Mouse (Mus musculus) gastrocnemius, postnatal 14 days (tissue): Measurements from ENCODE around the gene Zfp61. TPM values are rescaled to one million over a fixed set of nuclear protein-coding genes. Genes with fewer than 3 reads are reported as not detected.

Experiments used
- DNase-seq: peaks from one replicate; pipeline ENCODE4 v3.0.0; 2021; ENCODE audit warnings: mixed read lengths
- intact Hi-C: fragments of 180-260 bp; cut with DNase I; formaldehyde crosslinking; loops from one replicate; pipeline ENCODE4 v1.15.1; 2025; ENCODE audit warnings: low total_unique reads
- microRNA-seq, 2 experiments: library from miRNA; unstranded; fragments of <30 nt; microRNA quantifications; one replicate each; pipeline ENCODE4 v1.2.0; 2021
- total RNA-seq, 2 experiments: library from RNA; stranded (reverse); gene quantifications; 2 replicates each; pipeline ENCODE4 v1.2.3; 2021

The Zfp61 gene
- total RNA-seq, 2 experiments from 2014 or later: 2.6 to 3.8 TPM

DNA sequence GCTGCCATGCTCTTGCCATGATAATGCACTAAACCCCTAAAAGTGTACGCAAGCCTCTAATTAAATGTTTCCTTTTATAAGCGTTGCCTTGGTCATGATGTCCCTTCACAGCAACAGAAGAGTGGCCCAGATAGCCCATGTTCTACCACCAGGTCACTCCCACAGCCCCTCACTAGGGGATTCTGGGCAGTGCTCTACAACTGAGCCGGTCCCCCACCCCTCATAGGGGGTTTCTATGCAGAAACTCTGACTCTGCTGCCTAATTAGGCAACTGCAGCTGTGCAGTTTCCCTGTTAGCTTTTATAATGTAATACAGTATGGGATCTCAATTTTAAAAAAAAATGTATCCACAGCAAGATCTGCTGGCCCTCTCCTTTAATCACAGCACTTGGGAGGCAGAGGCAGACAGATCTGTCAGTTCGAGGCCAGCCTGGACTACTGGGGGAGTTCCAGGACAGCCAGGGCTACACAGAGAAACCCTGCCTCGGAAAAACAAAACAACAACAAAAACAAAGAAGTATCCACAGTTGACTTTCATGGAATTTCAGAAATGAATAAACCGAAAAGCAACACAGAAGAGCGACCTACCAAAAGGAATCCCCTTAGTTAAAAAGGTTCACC is 31.3 kb downstream of the Zfp61 start:
- DNase-seq: no peak

DNA sequence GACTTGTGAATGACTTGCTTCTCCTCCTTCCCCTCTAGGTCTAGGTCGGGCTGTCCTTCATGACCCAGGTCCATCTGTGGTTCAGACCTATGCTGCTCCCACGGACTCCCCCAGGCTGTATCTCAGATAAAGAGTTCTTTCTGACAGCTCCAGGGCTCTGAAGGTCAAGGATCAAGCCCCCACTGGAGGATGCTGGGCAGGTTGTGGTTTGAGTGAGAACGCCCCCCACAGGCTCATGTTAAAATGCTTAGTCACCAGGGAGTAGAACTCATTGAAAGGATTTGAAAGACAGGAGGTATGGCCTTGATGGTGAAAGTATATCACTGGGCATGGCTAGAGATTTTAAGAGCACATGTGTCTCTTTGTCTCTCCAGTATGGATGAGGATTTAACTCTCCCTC is 31.8 kb downstream of the Zfp61 start:
- DNase-seq: no peak
- intact Hi-C loops: no loop called here

More for the DNA sequence above, 31.3 kb downstream of the Zfp61 start:
- intact Hi-C loops: no loop called here

- intact Hi-C loops: no loop called here
- DNase-seq: no peak
Measured at GRCm38 (mm10) chr7:24268176-24269155, 32.6 kb downstream of the Zfp61 start.

DNA sequence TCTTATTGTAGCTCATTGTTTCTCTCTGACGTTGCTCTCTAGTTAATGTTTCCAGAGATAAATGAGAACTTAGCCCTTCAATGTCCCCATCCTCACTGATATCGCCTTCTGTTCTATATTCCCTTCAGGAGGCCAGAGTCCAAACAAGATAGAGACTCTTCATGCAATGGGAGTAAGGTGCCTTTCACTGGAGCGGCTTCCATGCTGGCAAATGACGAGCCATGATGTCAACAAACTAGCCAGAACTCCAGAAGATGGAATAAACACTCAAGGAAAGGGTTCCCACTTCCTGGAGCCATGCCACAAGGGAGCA is 41.1 kb downstream of the Zfp61 start:
- no peak for DNase-seq
- intact Hi-C loops: loop anchor here (10.0 kb wide), 1 partner anchor 125 kb away; the partner anchor contains the start of gene Zfp235

GRCm38 (mm10) chr7:24259306-24259999 is 41.6 kb downstream of the Zfp61 start:
- intact Hi-C loops: loop anchor here (10.0 kb wide), 1 partner anchor 125 kb away; the partner anchor contains the start of gene Zfp235
- DNase-seq: no peak

DNA sequence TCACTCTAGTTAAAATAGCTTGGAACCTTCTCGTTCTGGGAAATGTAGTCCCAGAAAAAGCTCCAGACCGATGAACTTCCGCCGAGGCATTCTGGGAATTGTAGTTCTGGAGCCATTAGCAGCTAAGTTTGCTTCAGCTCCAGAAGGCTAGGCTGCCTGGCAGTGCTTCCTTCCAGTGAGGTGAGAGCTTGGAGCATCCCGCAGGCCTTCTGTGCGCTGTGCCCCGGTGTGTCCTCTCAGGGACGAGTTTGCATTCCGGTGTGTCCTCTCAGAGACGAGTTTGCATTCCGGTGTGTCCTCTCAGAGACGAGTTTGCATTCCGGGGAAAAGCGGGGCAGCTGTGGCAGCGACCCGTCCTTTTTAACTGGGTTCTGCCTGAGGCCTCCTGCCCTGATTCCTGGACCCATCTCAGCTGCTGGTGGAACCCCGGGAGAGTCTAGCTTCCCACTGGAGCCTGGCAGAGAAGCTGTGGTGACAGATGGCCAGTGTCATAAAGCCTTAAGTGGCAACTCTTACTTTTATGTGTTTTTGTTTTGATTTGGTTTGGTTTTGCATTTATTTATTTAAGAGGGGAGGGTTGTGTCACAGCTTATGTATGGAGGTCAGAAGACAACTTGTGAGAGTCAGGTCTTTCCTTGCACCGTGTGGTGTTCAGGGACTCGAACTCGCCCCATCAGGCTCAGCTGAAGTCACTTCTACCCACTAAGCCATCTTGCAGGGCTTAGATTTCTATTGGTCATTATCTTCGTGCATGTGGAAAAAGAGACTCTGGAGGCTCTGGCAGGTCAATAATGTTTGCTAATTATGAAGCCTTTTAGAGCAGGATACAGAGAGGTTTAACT is 46.2 kb downstream of the Zfp61 start, which contains the start of gene Zfp108:
Zfp108 (plus strand) TSS at position 162 of the 842 bp plus-strand sequence.
- intact Hi-C loops: loop anchor here (10.0 kb wide), 1 partner anchor 120 kb away; the partner anchor contains the start of gene Zfp235
- peak; percentile 75 for DNase-seq

GRCm38 (mm10) chr7:24253779-24254615 is 47.0 kb downstream of the Zfp61 start:
- no peak for DNase-seq
- intact Hi-C loops: loop anchor here (10.0 kb wide), 1 partner anchor 119 kb away; the partner anchor contains the start of gene Zfp235

Small RNA genes lying within 50 kb of the gene (microRNA-seq; reads per million reads assigned to microRNA genes)
- 0 reads per million in 2 experiments for gene Gm27592

Other genes with a start within 250 kb of the Zfp61 start
- gene Vmn1r183, start 248.0 kb downstream of the Zfp61 start, total RNA-seq: not detected
- 1 to 10 TPM; 5.8 to 6.0 TPM for gene Zfp180, start 219.3 kb downstream of the Zfp61 start, total RNA-seq
- gene Zfp112, start 188.9 kb downstream of the Zfp61 start, total RNA-seq: 1 to 10 TPM; 2.7 to 3.5 TPM
- 1 to 10 TPM; 3.8 to 4.0 TPM for gene Zfp235, start 167.1 kb downstream of the Zfp61 start, total RNA-seq
- gene Zfp114, start 126.2 kb downstream of the Zfp61 start, total RNA-seq: under 1 TPM in 1 of 2 experiments, not detected in 1; 0.51 TPM
- 1 to 10 TPM; 3.6 to 4.7 TPM for gene Zfp111, start 89.8 kb downstream of the Zfp61 start, total RNA-seq
- gene Zfp109, start 63.7 kb downstream of the Zfp61 start, total RNA-seq: 1 to 10 TPM; 1.5 to 1.7 TPM
- gene Zfp108, start 46.4 kb downstream of the Zfp61 start, total RNA-seq: 1 to 10 TPM; 1.4 TPM
- gene Zfp93, start 30.8 kb downstream of the Zfp61 start, total RNA-seq: 1 to 10 TPM; 3.0 to 3.7 TPM
- 1 to 10 TPM; 1.7 to 2.4 TPM for gene Zfp94, start 15.4 kb upstream of the Zfp61 start, total RNA-seq
- not detected for gene Tescl, start 32.7 kb upstream of the Zfp61 start, total RNA-seq
- not detected for gene Lypd5, start 48.0 kb upstream of the Zfp61 start, total RNA-seq
- gene Kcnn4, start 69.0 kb upstream of the Zfp61 start, total RNA-seq: under 1 TPM; 0.29 to 0.33 TPM
- gene Smg9, start 98.4 kb upstream of the Zfp61 start, total RNA-seq: 1 to 10 TPM; 9.2 to 9.5 TPM
- under 1 TPM in 1 of 2 experiments, not detected in 1; 0.12 TPM for gene Irgc1, start 151.1 kb upstream of the Zfp61 start, total RNA-seq
- 1 to 10 TPM in 1 of 2 experiments, under 1 TPM in 1; 0.84 to 1.2 TPM for gene Plaur, start 161.3 kb upstream of the Zfp61 start, total RNA-seq
- 10 to 100 TPM in 1 of 2 experiments, 1 to 10 TPM in 1; 5.3 to 17.7 TPM for gene Cadm4, start 180.8 kb upstream of the Zfp61 start, total RNA-seq
- gene Zfp428, start 205.8 kb upstream of the Zfp61 start, total RNA-seq: 1 to 10 TPM; 6.4 to 8.3 TPM
- not detected for gene AC161166.1, start 211.2 kb upstream of the Zfp61 start, total RNA-seq
- 10 to 100 TPM; 10.5 to 12.8 TPM for gene Irgq, start 229.5 kb upstream of the Zfp61 start, total RNA-seq
- not detected for gene Pinlyp, start 244.9 kb upstream of the Zfp61 start, total RNA-seq
- 10 to 100 TPM; 16.5 to 18.5 TPM for gene Xrcc1, start 245.1 kb upstream of the Zfp61 start, total RNA-seq